Mouse (Mus musculus) stomach, embryonic 16.5 days (tissue): Measurements from ENCODE around the gene Iffo2. TPM values are rescaled to one million over a fixed set of nuclear protein-coding genes. Genes with fewer than 3 reads are reported as not detected.

ENCODE experiments used
- ATAC-seq: fragments of 200-750 bp; cut with Nextera tagmentation; 2 replicates; pipeline ENCODE4 v1.8.0; 2017; ENCODE audit warnings: moderate number of reproducible peaks, moderate TSS enrichment; ENCODE audit not compliant: insufficient read depth, low FRiP score
- H3K27ac ChIP-seq: fragments of 300-500 bp; sonication (generic); 2 replicates; pipeline ENCODE4 v1.5.1; 2014; ENCODE audit warnings: low read length
- H3K27me3 ChIP-seq: fragments of 300-500 bp; sonication (generic); 2 replicates; pipeline ENCODE4 v1.6.1; 2014; ENCODE audit warnings: low read length, control low read depth, mixed read lengths; ENCODE audit not compliant: control insufficient read depth, insufficient read depth
- H3K36me3 ChIP-seq: fragments of 300-500 bp; sonication (generic); 2 replicates; pipeline ENCODE4 v1.6.1; 2014; ENCODE audit warnings: low read length; ENCODE audit not compliant: control insufficient read depth, insufficient read depth
- H3K4me1 ChIP-seq: fragments of 300-500 bp; sonication (generic); 2 replicates; pipeline ENCODE4 v1.6.1; 2014; ENCODE audit warnings: low read length, control low read depth, mixed read lengths; ENCODE audit not compliant: control insufficient read depth, insufficient read depth
- H3K4me2 ChIP-seq: fragments of 300-500 bp; sonication (generic); 2 replicates; pipeline ENCODE4 v1.6.1; 2014; ENCODE audit warnings: low read depth, low read length, mixed read lengths
- H3K4me3 ChIP-seq: fragments of 300-500 bp; sonication (generic); replicated peaks from 2 replicates; pipeline ENCODE4 v1.5.1; 2014; ENCODE audit warnings: mild to moderate bottlenecking, low read length
- H3K9ac ChIP-seq: fragments of 300-500 bp; sonication (generic); 2 replicates; pipeline ENCODE4 v1.6.1; 2014; ENCODE audit warnings: low read length
- H3K9me3 ChIP-seq: fragments of 300-500 bp; sonication (generic); replicated peaks from 2 replicates; pipeline ENCODE4 v1.6.1; 2016; ENCODE audit warnings: low read length, control low read depth; ENCODE audit not compliant: control insufficient read depth
- WGBS: fragments of 180-500 bp; shearing (Covaris S2); extraction: QIAGEN DNeasy Blood & Tissue Kit; methylation state at CpG from one replicate; pipeline ENCODE4 v1.1.7; 2014; 5-methylcytosine and 5-hydroxymethylcytosine counted together
- polyA plus RNA-seq: library from polyadenylated mRNA; unstranded; fragments of >200 nt; fragmentation: Nextera tagmentation; extraction: Ambion mirVana; gene quantifications from 2 replicates; pipeline ENCODE4 v1.2.1, GENCODE M21; 2015

Gene Iffo2
- polyA plus RNA-seq, 1 experiment from 2014 or later: 1.8 TPM

DNA sequence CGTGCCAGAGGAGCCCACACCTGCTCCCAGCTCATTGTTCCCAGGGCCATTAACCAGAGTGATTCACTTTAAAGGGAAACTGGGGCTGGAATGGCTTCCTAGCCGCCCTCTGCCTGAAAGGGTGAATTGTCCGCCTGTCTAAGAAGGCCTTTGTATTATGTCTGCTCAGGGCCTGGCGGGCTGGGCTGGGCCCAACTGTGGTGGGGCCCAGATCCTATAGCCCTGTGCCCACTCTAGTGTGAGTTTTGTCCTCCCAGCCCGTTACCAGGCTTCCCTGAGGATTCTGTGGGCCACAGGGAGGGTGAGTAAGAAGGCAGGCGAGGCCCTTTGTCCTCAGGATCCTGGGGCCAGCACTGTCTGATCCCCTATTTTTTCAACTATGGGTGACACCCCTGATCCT is 15.4 kb downstream of the Iffo2 start:
- no peak overlapping the region for H3K27ac ChIP-seq
- no peak overlapping the region for H3K4me3 ChIP-seq
- no peaks in the 10 kb centered on the region for H3K27me3 ChIP-seq
- H3K4me1 ChIP-seq: no peaks in the 10 kb centered on the region
- 76% methylated on average over 6 of the region's 6 CpGs for WGBS
- no peaks in the 10 kb centered on the region for H3K36me3 ChIP-seq
- no peaks in the 10 kb centered on the region for H3K9me3 ChIP-seq
- ATAC-seq: no peak
- no peak overlapping the region for H3K4me2 ChIP-seq
- no peak overlapping the region for H3K9ac ChIP-seq

DNA sequence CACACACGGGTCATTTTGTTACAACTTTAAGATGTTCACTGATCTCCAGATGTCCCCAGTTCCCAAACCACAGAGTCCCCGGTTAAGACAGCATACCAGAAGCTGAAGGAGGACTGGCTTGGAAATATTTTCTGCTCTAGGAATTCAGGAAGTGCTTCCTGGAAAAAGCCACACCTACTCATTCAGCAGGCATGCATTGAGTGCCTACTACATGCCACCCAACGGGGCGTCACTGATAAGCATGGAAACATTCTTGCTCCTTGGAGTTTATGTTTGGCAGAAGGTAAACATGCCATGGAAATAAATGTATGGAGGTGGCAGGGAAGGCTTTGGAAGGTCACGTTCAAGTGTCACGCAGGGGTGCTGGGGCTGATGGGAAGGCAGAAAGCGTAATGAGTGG is 19.1 kb downstream of the Iffo2 start:
- Histone ChIP-seq H3K27ac (no peak overlapping the region), H3K4me1 (no peaks in the 10 kb centered on the region), H3K9ac (no peak overlapping the region), H3K4me3 (no peak overlapping the region), H3K36me3 (no peaks in the 10 kb centered on the region), H3K9me3 (0 out of 2 replicates have a peak, but pooled peaks cover 4% of the 10 kb centered on the region), H3K4me2 (no peak overlapping the region), H3K27me3 (no peaks in the 10 kb centered on the region)
- WGBS: 46% methylated on average over 7 of the region's 7 CpGs
- no peak for ATAC-seq

DNA sequence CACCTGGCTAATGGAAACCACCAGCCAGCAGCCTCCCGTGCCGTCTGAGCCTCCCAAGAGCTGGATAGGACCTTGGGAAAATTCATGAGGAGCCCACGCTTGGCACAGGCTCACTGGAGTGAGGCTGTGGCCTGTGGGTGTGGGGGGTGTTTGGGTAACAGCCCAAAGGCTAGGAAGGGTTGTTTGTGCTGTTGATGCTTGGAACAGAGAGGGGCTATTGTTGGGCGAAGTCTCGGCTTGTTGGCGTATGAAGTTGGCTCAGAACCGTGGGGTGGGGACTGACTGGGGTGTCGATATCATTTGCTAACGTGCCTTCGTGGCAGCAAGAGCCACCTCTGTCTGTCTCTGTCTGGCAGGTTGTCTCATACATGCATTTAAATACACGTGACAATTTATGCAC is 24.9 kb downstream of the Iffo2 start:
- H3K4me1 ChIP-seq: no peaks in the 10 kb centered on the region
- no peak overlapping the region for H3K4me3 ChIP-seq
- ATAC-seq: no peak
- whole genome bisulfite sequencing: 77% methylated on average over 11 of the region's 11 CpGs
- no peak overlapping the region for H3K9ac ChIP-seq
- 0 out of 2 replicates have a peak, but pooled peaks cover 4% of the 10 kb centered on the region for H3K9me3 ChIP-seq
- H3K36me3 ChIP-seq: no peaks in the 10 kb centered on the region
- no peak overlapping the region for H3K4me2 ChIP-seq
- no peaks in the 10 kb centered on the region for H3K27me3 ChIP-seq
- no peak overlapping the region for H3K27ac ChIP-seq

DNA sequence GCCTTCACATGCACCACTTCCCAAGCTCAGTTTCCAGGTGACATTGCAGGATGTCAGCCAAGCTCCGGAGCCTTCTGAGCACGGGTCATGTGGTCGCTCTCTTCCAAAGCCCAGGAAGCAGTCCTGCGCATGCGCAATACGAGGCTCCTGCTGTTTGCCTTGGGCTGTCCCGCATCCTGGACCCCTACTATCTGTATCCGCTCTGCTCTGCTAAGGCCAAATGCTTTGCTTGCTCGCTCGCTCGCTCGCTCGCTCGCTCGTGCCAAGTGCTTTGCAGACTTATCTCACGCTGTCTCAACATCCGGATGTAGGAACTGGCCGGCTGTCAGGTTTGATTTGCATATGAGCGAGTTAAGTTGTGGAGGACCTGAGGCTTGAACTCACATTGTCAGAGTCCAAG is 25.6 kb downstream of the Iffo2 start:
- ATAC-seq: no peak; the same call in 1 of the 2 replicates
- Histone ChIP-seq H3K4me2 (peak overlapping the region; percentile 20; the same call in 1 of the 2 replicates), H3K4me1 (no peaks in the 10 kb centered on the region), H3K36me3 (no peaks in the 10 kb centered on the region), H3K27ac (no peak overlapping the region), H3K9ac (no peak overlapping the region), H3K9me3 (0 out of 2 replicates have a peak, but pooled peaks cover 4% of the 10 kb centered on the region), H3K4me3 (no peak overlapping the region), H3K27me3 (no peaks in the 10 kb centered on the region)
- WGBS: 56% methylated on average over 19 of the region's 19 CpGs

DNA sequence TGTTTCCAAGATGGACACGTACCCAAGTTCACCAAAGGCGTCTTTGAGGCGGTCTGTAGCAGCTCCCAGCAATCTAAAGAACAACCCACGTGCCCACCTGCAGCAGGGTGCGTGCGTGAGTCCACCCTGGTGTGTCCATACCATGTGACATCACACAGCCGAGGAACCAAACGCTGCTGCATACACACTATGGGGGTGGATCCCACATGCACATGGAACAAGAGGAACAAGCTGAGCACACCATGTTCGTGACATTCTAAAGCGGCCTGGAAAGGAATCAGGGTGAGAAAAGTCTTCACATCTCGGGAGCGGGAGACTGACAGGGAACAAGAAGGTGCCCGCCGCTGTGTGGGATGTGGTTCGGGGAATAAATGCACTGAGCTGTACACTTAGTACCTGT is 38.0 kb downstream of the Iffo2 start:
- Histone ChIP-seq H3K4me1 (no peaks in the 10 kb centered on the region), H3K4me2 (no peak overlapping the region), H3K9ac (no peak overlapping the region), H3K4me3 (no peak overlapping the region), H3K27ac (no peak overlapping the region), H3K36me3 (no peaks in the 10 kb centered on the region), H3K27me3 (no peaks in the 10 kb centered on the region), H3K9me3 (no peaks in the 10 kb centered on the region)
- 79% methylated on average over 15 of the region's 15 CpGs for WGBS
- ATAC-seq: no peak

DNA sequence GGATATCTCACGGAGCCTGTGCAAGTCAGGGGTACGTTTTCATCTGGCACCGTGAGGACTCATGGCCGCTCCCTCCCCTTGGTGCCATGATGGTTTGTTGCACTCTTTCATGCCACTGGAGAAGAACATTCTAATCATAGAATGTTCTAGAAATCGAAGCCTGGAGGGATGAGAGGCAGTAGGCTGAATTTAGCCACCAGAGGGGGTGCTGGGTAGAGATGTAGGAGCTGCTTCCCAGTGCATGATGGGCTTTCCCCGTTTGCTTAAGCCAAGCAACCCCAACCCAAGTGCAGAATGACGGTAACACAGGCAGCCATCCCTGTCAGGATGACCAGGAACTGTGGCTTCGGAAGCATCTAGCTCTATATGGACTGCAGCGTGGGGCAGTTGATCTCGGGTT is 40.4 kb downstream of the Iffo2 start:
- no peak for ATAC-seq

DNA sequence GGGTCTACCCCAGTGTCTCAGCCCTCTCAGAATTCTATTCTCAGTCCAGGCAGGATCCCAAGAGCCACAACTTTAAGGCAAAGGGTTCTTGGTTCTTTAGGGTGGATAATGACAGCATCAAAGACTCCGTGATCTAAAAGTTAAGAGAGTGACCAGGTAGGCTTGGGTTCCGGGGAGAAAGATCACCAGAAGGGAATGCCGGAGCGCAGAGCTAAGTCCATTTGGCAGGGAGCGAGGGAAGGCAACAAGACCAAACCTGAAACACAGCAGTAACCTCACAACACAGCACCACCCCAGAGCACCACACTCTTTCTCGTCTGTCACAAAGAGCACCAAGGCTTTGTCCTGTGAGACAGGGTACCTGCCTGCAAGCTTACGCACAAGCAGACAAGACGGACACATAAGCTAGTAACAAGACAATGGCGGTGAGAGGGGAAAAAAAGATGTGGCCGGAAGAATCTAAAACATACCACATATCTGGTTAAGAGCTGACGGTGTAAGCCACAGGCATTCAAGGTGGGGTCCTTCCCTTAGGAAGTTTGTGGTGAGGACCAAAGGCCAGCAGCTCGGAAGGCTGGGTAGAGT is 42.7 kb downstream of the Iffo2 start:
- no peak for ATAC-seq
- no peaks in the 10 kb centered on the region for H3K9me3 ChIP-seq
- no peak overlapping the region for H3K9ac ChIP-seq
- WGBS: 87% methylated on average over 12 of the region's 12 CpGs
- no peak overlapping the region for H3K27ac ChIP-seq
- peaks cover 28% of the 10 kb centered on the region for H3K4me1 ChIP-seq
- H3K36me3 ChIP-seq: no peaks in the 10 kb centered on the region
- H3K27me3 ChIP-seq: no peaks in the 10 kb centered on the region
- H3K4me3 ChIP-seq: no peak overlapping the region
- no peak overlapping the region for H3K4me2 ChIP-seq

More for the DNA sequence above, 40.4 kb downstream of the Iffo2 start:
- Histone ChIP-seq H3K27ac (no peak overlapping the region), H3K36me3 (no peaks in the 10 kb centered on the region), H3K4me3 (no peak overlapping the region), H3K9me3 (no peaks in the 10 kb centered on the region), H3K4me2 (no peak overlapping the region), H3K4me1 (peaks cover 8% of the 10 kb centered on the region), H3K27me3 (no peaks in the 10 kb centered on the region), H3K9ac (no peak overlapping the region)
- 72% methylated on average over 10 of the region's 10 CpGs for WGBS

DNA sequence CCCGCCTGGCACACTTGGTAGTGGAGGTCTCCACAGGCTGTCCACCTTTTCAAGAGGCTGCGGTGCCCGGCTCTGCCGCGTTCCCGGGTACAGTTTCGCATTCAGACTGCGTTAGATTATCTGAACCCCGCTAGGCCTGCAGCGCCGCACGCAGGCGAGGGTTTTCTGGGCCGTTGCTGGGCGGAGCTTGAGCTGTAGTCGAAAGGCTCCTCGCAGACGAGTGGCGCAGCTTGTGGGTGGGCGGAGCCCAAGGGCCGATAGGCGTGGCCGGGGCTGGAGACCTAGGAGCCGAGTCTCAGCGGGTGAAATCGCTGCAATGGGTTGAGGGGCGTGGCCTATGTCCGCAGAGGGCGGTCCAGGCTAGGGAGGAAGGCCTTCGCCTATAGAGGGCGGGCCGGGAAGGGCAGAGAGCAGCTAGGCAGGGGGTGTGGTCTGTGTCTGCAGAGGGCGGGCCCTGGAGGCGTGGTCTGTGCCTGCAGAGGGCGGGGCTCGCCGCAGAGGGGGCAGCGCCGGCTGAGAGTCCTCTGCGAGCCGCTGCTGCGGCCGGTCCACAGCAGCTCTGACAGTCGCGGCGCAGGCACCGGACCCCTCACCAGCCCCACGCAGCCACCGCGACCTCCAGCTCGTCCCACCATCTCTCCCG is 43.9 kb downstream of the Iffo2 start:
- Histone ChIP-seq H3K4me1 (peaks cover 39% of the 10 kb centered on the region), H3K9ac (peak overlapping the region; percentile 95)
- WGBS: under 1% methylated on average over 52 of the region's 52 CpGs

DNA sequence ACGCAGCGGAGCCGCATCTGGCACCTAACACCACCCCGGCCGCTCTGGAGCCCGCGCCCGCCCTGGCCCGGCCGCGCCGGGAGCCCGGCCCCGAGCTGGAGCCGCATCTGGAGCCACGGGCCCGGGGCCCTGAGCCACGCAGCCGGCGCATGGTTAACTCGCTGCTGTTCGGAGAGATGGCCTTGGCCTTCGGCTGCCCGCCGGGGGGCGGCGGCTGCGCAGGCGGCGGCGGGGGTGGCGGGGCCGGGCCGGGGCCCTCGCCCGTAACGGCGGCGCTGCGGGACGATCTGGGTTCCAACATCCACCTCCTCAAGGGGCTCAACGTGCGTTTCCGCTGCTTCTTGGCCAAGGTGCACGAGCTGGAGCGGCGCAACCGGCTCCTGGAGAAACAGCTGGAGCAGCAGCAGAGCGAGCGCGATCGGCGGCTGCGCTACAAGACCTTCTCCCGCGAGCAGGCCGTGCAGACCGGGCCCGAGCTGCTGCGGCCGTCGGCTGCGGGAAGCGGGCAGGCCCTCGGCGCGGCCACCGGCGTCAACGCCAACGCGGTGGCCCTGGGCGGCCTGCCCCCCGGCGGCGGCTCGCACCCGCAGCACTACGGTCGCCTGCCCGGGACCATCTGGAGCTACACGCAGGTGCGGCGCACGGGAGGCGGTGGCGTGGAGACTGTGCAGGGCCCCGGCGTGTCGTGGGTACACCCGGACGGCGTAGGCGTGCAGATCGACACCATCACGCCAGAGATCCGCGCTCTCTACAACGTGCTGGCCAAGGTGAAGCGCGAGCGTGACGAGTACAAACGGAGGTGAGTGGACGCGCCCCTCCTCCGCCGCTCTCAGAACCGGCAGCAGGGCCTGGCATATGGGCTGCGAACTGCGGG is 44.7 kb downstream of the Iffo2 start:
- H3K4me1 ChIP-seq: peaks cover 45% of the 10 kb centered on the region
- H3K36me3 ChIP-seq: no peaks in the 10 kb centered on the region
- H3K27me3 ChIP-seq: no peaks in the 10 kb centered on the region
- H3K4me2 ChIP-seq: peak overlapping the region; percentile 87
- ATAC-seq: peak; percentile 48
- peak overlapping the region; percentile 86 for H3K27ac ChIP-seq
- under 1% methylated on average over 106 of the region's 111 CpGs for WGBS
- no peaks in the 10 kb centered on the region for H3K9me3 ChIP-seq
- H3K4me3 ChIP-seq: peak overlapping the region; percentile 84
- peak overlapping the region; percentile 95 for H3K9ac ChIP-seq

More for the DNA sequence above, 43.9 kb downstream of the Iffo2 start:
- peak; percentile 98 for ATAC-seq
- no peaks in the 10 kb centered on the region for H3K27me3 ChIP-seq
- no peaks in the 10 kb centered on the region for H3K9me3 ChIP-seq
- H3K4me3 ChIP-seq: peak overlapping the region; percentile 84
- H3K36me3 ChIP-seq: no peaks in the 10 kb centered on the region
- H3K4me2 ChIP-seq: peak overlapping the region; percentile 87
- peak overlapping the region; percentile 86 for H3K27ac ChIP-seq
